Mouse (Mus musculus) small intestine, adult 2 months (tissue): Measurements from ENCODE around the gene Uvrag. TPM values are rescaled to one million over a fixed set of nuclear protein-coding genes. Genes with fewer than 3 reads are reported as not detected.

Experiments
- H3K27ac ChIP-seq: fragments of 200-500 bp; 2 replicates; pipeline ENCODE4 v1.5.1; 2012; ENCODE audit warnings: low read depth, low read length, control low read depth, inconsistent platforms; ENCODE audit not compliant: insufficient read depth
- H3K27me3 ChIP-seq: fragments of 200-500 bp; 2 replicates; pipeline ENCODE4 v1.6.1; 2012; ENCODE audit warnings: mild to moderate bottlenecking, moderate library complexity, low read length, inconsistent platforms; ENCODE audit not compliant: control insufficient read depth, insufficient read depth
- H3K36me3 ChIP-seq: fragments of 200-500 bp; 2 replicates; pipeline ENCODE4 v1.6.1; 2012; ENCODE audit warnings: mild to moderate bottlenecking, low read length, control low read depth, inconsistent platforms; ENCODE audit not compliant: control insufficient read depth, insufficient read depth
- H3K4me1 ChIP-seq: fragments of 200-500 bp; 2 replicates; pipeline ENCODE4 v1.6.1; 2012; ENCODE audit warnings: low read length, inconsistent platforms, mixed read lengths; ENCODE audit not compliant: control insufficient read depth, insufficient read depth, insufficient read length
- H3K4me3 ChIP-seq: fragments of 200-500 bp; 2 replicates; pipeline ENCODE4 v1.5.1; 2012; ENCODE audit warnings: low read depth, mild to moderate bottlenecking, control low read depth, inconsistent platforms, low read length, moderate library complexity
- CTCF ChIP-seq: fragments of 200-500 bp; IDR thresholded peaks from 2 replicates; pipeline ENCODE4 v1.5.1; 2012; ENCODE audit warnings: low read depth, mild to moderate bottlenecking, control low read depth, inconsistent platforms, low read length, moderate library complexity, mixed read lengths; ENCODE audit not compliant: insufficient replicate concordance, insufficient read length; ENCODE audit errors: extremely low read depth
- POLR2A ChIP-seq: fragments of 200-500 bp; IDR thresholded peaks from 2 replicates; pipeline ENCODE4 v1.6.1; 2012; ENCODE audit warnings: low read depth, mild to moderate bottlenecking, control low read depth, inconsistent platforms, low read length, moderate library complexity
- WGBS: fragments of 180-500 bp; shearing (Covaris S2); methylation state at CpG from one replicate; pipeline ENCODE4 v1.1.7; 2018; 5-methylcytosine and 5-hydroxymethylcytosine counted together
- polyA plus RNA-seq: library from polyadenylated mRNA; depleted of rRNA; stranded (reverse); fragments of >200 nt; gene quantifications from 2 replicates; pipeline ENCODE4 v1.2.3, GENCODE M21; 2012

The Uvrag gene
- polyA plus RNA-seq, 1 experiment, result 28.2 TPM

DNA sequence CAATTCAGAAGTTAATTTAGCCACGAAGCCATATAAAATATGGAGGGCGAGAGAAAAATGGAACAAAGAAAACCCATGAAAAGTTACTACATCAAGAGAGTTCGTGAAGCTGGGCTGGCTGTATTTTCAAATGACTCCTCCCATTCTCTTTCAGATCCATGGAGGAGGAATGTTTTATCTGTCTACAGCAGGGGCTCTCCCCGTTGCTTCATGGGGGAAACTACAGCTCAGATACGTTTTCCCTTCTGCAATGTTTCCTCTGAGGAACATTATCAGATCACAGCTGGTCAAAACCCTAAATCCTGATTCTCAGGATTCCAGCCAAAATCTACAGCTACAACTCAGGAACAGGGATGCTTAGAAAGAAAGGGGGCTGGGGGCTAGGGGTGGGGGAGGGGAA, 246.2 kb downstream of the Uvrag start:
- Histone ChIP-seq H3K27me3 (no peaks in the 10 kb centered on the region), H3K4me1 (no peaks in the 10 kb centered on the region; the same call in 1 of the 2 replicates)
- 80% methylated on average over 5 of the region's 5 CpGs for WGBS

DNA sequence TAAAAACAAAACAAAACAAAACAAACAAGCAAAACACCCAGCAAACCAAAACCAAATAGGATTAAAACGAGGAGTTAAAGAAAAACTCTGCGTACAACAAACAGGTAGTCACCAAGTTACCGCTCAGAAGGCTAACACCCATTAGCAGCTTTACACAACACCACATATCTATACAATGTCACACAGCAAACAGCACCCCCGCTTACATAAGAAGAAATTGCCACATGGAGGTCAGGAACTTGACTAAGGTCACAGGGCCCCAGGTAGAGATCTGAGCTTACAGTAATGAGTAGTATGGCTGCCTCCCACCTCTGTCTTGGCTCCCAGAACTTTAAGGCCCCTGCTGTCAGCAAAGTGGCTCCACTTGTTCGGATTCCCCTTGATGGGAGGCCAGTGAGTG, 246.6 kb downstream of the Uvrag start:
- Histone ChIP-seq H3K4me1 (no peaks in the 10 kb centered on the region; the same call in 1 of the 2 replicates), H3K36me3 (no peaks in the 10 kb centered on the region), H3K27me3 (no peaks in the 10 kb centered on the region), H3K4me3 (no peak overlapping the region), H3K27ac (no peak overlapping the region)
- WGBS, result 95% methylated on average over 5 of the region's 5 CpGs
- TF ChIP-seq POLR2A (no peak), CTCF (no peak)

More for the DNA sequence above, 246.2 kb downstream of the Uvrag start:
- H3K36me3 ChIP-seq, result no peaks in the 10 kb centered on the region
- no peak overlapping the region for H3K27ac ChIP-seq
- H3K4me3 ChIP-seq, result no peak overlapping the region
- TF ChIP-seq POLR2A (no peak), CTCF (no peak)

DNA sequence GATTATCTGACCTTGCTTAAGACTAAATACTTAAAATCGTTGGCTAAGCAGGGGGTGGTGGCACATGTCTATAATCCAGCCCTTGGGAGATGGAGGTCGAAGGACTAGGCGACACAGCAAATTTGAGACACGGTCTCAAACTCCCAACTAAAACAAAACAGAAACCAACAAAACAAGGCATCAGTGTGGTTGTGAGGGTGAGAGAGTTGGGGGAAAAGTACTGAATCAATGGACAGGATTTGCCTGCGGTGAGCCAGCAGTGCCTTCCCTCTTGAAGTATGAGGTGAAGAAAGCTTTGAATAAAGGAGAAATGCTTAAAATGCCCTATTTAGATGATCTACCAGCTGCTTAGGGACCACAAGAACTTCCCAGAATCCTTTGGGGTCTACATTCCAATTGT, 247.8 kb downstream of the Uvrag start:
- Histone ChIP-seq H3K27me3 (no peaks in the 10 kb centered on the region), H3K4me3 (no peak overlapping the region), H3K27ac (no peak overlapping the region), H3K36me3 (0 out of 2 replicates have a peak, but pooled peaks cover under 1% of the 10 kb centered on the region), H3K4me1 (no peaks in the 10 kb centered on the region; the same call in 1 of the 2 replicates)
- WGBS, result 81% methylated on average over 5 of the region's 5 CpGs
- TF ChIP-seq POLR2A, result no peak
- no peak for TF ChIP-seq CTCF

DNA sequence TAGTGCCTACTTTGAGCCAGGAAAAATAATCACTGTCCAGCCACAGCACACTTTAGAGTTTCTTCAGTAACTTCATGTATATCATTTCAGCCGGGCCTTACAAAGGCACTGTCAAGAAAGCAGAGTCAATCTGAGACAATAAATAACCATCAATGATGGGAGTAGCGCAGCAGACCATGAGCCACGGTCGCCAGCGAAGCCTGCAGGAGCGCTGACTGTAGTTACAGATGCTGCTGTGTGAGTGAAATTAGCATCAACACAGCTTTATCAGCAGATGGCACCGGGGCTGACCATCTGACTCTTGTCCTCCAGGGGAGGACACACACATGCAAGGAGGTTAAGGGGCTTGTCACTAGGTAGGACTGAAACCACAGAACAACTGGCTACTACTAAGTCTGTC, 251.7 kb downstream of the Uvrag start:
- TF ChIP-seq CTCF (no peak), POLR2A (no peak)
- 86% methylated on average over 7 of the region's 7 CpGs for WGBS
- Histone ChIP-seq H3K4me1 (no peaks in the 10 kb centered on the region; the same call in 1 of the 2 replicates), H3K27me3 (no peaks in the 10 kb centered on the region), H3K27ac (no peak overlapping the region), H3K36me3 (peaks cover 7% of the 10 kb centered on the region; the same call in 1 of the 2 replicates), H3K4me3 (no peak overlapping the region)

DNA sequence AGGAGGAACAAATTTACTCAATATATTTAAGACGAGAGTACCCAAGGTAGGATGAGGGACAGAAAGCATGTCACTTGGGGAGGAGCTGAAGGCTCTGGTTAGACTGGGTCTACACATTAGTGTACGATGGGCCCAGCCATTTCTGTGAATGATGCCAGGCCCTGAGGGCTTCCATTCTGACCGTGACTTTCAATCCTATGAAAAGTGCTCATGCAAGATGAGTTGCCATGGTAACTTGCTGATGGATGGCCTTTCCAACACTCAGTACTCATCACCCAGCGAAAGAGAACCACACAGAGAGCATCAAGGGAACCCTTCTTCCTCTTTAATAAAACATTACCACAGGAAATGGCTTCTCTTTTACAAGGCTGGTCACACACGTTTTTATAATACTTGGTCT, 252.1 kb downstream of the Uvrag start:
- H3K27me3 ChIP-seq, result no peaks in the 10 kb centered on the region

DNA sequence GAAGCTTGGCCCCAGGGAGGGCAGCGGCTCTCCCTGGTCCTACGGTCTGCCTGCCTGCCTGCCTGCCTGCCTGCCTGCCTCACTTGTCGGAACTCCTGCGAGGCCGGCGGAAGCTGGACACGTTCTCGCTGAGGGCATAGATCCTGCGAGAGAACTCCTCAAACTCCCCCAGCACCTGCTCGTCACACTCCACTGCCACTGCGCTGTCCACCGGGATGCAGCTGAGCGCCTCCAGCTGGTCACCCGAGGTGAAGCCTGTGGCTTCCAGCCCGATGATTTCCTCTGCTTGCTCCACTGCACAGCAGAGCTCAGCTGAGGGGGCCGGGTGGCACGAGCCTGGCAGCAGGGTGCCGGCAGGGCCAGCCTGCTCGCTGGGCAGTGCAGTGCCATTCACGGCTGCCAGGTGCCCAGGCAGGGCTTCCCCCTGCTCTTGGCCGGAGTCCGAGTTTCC, 253.1 kb downstream of the Uvrag start:
- Histone ChIP-seq H3K4me3 (no peak overlapping the region), H3K27ac (no peak overlapping the region), H3K36me3 (peaks cover 7% of the 10 kb centered on the region; the same call in 1 of the 2 replicates), H3K4me1 (no peaks in the 10 kb centered on the region; the same call in 1 of the 2 replicates), H3K27me3 (no peaks in the 10 kb centered on the region)
- TF ChIP-seq POLR2A, result no peak
- no peak for TF ChIP-seq CTCF
- 83% methylated on average over 22 of the region's 22 CpGs for WGBS

More for the DNA sequence above, 252.1 kb downstream of the Uvrag start:
- Histone ChIP-seq H3K27ac (no peak overlapping the region), H3K4me1 (no peaks in the 10 kb centered on the region; the same call in 1 of the 2 replicates), H3K36me3 (peaks cover 7% of the 10 kb centered on the region; the same call in 1 of the 2 replicates), H3K4me3 (no peak overlapping the region)
- 85% methylated on average over 5 of the region's 5 CpGs for WGBS
- TF ChIP-seq CTCF (no peak), POLR2A (no peak)

DNA sequence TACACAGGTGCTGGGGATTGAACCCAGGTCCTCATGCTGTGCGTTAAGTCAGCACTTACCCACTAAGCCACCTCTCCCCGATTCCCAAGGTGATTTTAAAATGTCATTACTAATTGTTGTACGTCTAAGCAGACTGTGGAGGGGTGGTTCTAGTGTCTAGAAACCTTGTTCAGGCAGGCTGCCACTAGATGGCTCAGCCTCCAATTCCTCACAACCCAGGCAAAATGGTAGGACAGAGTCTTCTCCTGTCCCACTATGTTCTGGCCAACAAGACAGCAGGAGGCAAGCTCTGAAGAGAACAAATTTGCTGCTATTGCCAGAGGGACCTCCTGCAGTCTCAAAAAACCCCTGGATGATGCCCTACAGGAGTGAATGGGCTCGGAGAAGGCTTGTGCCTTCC, 259.1 kb downstream of the Uvrag start:
- no peak for TF ChIP-seq POLR2A
- TF ChIP-seq CTCF, result peak; percentile 29; the same call in 1 of the 2 replicates
- Histone ChIP-seq H3K4me1 (no peaks in the 10 kb centered on the region), H3K36me3 (no peaks in the 10 kb centered on the region), H3K27ac (no peak overlapping the region), H3K27me3 (no peaks in the 10 kb centered on the region), H3K4me3 (no peak overlapping the region)
- WGBS, result 62% methylated on average over 4 of the region's 4 CpGs
